Mouse (Mus musculus): ENCODE results near the gene Gm5678.
A peak's percentile ranks its signal among the peaks of the same experiment; 100 is the strongest.

The Gm5678 gene

DNA sequence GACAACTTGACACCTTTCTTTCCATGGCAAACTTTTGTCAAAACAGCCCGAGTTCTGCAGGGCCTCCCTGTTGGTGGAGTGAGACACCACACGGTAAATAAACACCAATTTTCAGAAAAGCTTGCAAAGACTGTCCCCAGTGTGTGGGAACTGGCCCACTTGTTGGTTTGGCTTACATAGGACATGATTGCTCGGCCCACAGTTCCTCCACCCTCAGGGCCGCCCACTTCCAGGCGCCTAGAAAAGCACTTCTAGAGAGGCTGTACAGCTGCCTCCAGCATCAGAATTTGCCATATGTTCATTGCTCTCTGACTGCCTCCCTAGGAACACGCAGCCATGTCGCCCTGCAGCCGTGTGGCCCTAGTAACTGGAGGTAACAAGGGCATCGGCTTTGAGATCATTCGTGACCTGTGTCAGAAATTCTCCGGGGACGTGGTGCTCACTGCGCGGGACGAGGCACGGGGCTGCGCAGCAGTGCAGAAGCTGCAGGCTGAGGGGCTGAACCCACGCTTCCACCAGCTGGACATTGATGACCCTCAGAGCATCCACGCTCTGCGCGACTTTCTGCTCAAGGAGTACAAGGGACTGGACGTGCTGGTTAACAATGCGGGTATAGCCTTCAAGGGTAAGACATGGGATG lies at the start of gene Gm5678:
Gene Gm5678 (plus strand): TSS at position 337 of the 640 bp plus-strand sequence.
- no peak for DNase-seq (ENCODE audit: low read depth, low spot score)

- DNase-seq (ENCODE audit: low read depth, low spot score) = no peak
These were observed 49.4 kb upstream of the Gm5678 start for GRCm38 (mm10) chr16:93578346-93579005.

GRCm38 (mm10) chr16:93581125-93581524 lies 46.8 kb upstream of the Gm5678 start:
- DNase-seq (ENCODE audit: low read depth, low spot score) = no peak

DNA sequence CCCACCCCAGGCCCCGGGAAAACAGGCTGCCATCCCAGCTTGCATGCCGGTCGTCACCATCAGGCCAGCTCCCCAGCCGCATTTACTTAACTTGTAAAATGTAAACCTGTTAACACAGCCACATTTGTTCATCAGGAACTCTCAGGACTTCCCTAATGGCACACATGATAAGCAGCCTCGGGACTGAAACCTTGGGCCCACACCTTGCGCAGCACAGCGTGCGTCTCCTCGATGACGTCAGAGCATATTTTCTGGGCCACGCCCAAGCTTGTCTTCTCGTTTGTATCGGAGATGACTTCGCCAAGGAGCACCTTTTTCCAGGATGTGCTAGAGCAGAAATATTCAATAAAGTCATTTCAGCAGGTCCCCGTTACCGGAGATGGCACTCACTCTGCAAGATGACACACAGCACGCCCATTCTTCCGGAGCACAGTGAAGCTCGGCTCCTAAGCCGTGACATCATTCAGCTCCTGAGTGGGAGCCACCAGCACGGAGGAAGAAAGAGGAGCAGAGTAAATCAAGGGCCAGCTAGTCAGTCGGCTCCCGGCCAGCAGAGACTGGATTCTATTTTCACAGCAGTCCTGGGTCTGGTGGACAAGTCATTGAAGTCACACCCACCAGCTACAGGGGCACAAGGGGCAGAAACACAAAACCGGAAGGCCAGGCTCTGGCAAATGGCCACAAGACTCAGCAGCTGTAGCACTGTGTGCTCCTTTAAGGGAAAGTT lies 42.8 kb upstream of the Gm5678 start:
- DNase-seq (ENCODE audit: low read depth, low spot score) = peak; percentile 54

GRCm38 (mm10) chr16:93585703-93586205 lies 42.1 kb upstream of the Gm5678 start:
- no peak for DNase-seq (ENCODE audit: low read depth, low spot score)

DNA sequence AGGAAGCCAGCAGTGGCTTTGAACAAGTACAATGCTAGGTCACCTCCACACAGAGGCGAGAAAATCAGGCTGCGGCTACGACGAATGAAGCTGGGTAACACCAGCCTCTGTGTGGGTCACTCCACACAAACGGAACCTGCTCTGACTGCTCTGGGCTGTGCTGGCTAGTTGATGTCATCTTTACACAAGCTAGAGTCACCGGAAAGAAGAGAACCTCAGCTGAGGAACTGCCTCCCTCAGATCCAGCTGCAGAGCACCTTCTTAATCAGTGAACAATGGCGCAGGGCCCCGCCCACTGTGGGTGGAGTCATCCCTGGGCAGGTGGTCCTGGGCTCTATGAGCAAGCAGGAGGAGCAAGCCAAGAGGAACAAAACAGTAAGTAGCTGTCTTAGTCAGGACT lies 41.5 kb upstream of the Gm5678 start:
- peak; percentile 88 for DNase-seq (ENCODE audit: low read depth, low spot score)

DNA sequence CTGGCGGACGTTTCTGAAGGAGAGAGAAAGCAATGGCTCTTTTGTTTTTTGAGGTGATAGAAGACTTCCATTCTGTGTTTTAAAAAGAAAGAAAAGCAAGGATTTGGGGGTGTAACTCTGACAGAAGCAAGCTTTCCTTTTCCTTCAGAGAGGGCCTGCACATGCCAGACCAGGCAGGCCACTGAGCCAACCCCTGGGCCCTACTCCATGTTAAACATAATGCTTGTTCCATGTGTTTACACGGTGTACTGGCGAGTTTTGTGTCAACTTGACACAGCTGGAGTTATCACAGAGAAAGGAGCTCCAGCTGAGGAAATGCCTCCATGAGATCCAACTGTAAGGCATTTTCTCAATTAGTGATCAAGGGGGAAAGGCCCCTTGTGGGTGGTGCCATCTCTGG lies 39.6 kb upstream of the Gm5678 start:
- no peak for DNase-seq (ENCODE audit: low read depth, low spot score)

DNA sequence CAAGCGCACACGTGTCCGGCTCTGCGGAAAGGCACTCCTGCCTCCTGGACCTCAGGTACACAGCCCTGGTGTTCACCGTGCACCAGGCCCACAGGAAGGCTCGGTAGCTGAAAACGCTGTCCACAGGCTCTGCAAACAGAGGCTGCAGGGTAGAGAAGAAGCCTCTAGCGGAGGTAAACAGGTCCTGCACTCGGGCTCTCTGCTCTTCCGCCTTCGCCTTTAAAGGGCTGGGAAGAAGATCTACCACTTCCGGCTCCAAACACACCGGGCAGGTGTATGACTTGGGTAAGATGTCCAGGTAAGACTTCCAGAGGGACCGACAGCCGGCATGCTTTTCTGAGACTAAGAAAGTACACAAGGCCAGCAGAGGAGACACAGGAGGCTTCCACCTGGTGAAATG lies 37.0 kb upstream of the Gm5678 start:
- peak; percentile 87 for DNase-seq (ENCODE audit: low read depth, low spot score)

- DNase-seq (ENCODE audit: low read depth, low spot score) = no peak
These were observed 36.2 kb upstream of the Gm5678 start for GRCm38 (mm10) chr16:93591450-93592430.

- no peak for DNase-seq (ENCODE audit: low read depth, low spot score)
These were observed 35.2 kb upstream of the Gm5678 start for GRCm38 (mm10) chr16:93592711-93593110.

DNA sequence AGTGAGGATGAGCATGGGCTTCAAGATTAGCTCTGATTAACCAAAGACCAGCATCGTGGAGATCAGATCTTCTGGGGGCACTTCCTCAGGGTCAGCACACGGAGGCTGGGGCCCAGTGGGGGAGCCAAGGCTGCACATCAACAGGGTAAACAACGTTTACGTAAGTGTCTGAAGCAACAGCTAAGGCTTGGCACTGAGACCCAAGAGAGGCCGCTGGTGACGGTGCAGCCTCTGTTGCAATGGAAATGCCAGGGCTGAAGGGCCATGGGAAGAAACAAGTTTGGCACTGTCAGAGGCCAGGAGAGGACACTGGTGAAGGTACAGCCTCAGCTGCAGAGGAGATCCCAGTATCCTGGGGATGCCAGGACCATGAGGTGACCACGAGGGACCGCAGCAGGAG lies 34.5 kb upstream of the Gm5678 start:
- no peak for DNase-seq (ENCODE audit: low read depth, low spot score)

- no peak for DNase-seq (ENCODE audit: low read depth, low spot score)
These were observed 33.4 kb upstream of the Gm5678 start for GRCm38 (mm10) chr16:93594448-93594847.

- DNase-seq (ENCODE audit: low read depth, low spot score) = no peak
These were observed 32.1 kb upstream of the Gm5678 start for GRCm38 (mm10) chr16:93595766-93596165.

GRCm38 (mm10) chr16:93596807-93597206 lies 31.1 kb upstream of the Gm5678 start:
- DNase-seq (ENCODE audit: low read depth, low spot score) = no peak

GRCm38 (mm10) chr16:93597551-93597950 lies 30.3 kb upstream of the Gm5678 start:
- DNase-seq (ENCODE audit: low read depth, low spot score) = no peak

- DNase-seq (ENCODE audit: low read depth, low spot score) = no peak
These were observed 28.4 kb upstream of the Gm5678 start for GRCm38 (mm10) chr16:93599461-93599860.

- peak; percentile 97 for DNase-seq (ENCODE audit: low read depth, low spot score)
These were observed 24.3 kb upstream of the Gm5678 start, which contains the start of gene Setd4 for GRCm38 (mm10) chr16:93603439-93604212. Setd4 (minus strand) TSS chr16:93604063.

DNA sequence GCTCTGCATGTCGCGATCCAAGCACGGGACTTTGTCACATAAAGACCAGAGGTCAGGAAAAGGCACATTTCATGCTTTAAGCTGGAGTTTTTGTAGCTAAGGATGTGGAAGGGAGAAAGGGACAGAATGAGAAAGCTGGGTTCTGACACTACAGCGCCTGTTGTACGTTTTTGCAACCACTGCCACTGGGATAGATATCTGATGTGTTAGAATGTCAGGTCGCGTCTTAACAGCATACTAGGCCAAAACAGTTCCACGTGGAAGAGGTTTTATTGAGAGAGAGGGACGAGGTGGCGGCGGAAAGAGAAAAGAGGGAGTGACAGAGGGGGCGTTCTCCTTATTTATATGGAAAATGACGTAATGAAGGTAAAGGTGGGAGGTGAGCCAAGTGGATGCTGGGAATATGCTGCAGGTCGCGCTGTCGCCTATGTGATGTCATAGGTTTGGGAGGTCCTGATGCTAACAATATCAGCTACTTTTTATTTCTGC lies 23.4 kb upstream of the Gm5678 start:
- peak; percentile 80 for DNase-seq (ENCODE audit: low read depth, low spot score)

GRCm38 (mm10) chr16:93605553-93605952 lies 22.3 kb upstream of the Gm5678 start, which contains the start of gene Cbr1:
Cbr1 (plus strand) TSS chr16:93605853.
- no peak for DNase-seq (ENCODE audit: low read depth, low spot score)

DNA sequence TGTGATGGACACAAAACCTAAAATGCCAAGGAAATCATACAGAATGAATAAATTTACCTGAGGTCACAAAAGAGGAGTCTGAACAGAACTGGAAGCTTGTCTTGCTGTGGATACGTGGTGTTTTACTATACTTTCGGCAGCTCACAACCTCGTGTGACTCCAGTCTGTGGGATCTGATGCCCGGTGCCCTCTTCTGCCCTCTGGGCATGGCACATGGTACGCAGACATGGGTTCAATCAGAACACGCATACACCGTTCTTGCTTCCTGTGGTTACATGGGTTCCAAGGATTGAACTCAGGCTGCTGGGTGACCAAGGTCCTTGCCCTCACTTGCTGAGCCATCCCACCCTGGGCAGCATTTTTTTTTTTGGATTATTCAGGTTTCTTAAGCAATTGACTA lies 21.8 kb upstream of the Gm5678 start:
- DNase-seq (ENCODE audit: low read depth, low spot score) = peak; percentile 0

All from R1 (cell line).